Mouse (Mus musculus) heart, embryonic 10.5 days (tissue): ENCODE measurements around the gene Tmem204. TPM values are rescaled to one million over a fixed set of nuclear protein-coding genes. Genes with fewer than 3 reads are reported as not detected.

ENCODE experiments used
- DNase-seq: peaks from one replicate; pipeline ENCODE4 v3.0.0-alpha.2; 2017; ENCODE audit warnings: low spot score
- H3K27ac ChIP-seq: fragments of 300-500 bp; sonication (generic); 2 replicates; pipeline ENCODE4 v1.5.1; 2016; ENCODE audit warnings: mild to moderate bottlenecking
- H3K27me3 ChIP-seq: fragments of 300-500 bp; sonication (generic); 2 replicates; pipeline ENCODE4 v1.6.1; 2016; ENCODE audit warnings: mild to moderate bottlenecking; ENCODE audit not compliant: poor library complexity, insufficient read depth, severe bottlenecking
- H3K36me3 ChIP-seq: fragments of 300-500 bp; sonication (generic); 2 replicates; pipeline ENCODE4 v1.6.1; 2016; ENCODE audit warnings: mild to moderate bottlenecking, moderate library complexity
- H3K4me1 ChIP-seq: fragments of 300-500 bp; sonication (generic); 2 replicates; pipeline ENCODE4 v1.6.1; 2016; ENCODE audit warnings: mild to moderate bottlenecking
- H3K4me3 ChIP-seq: fragments of 300-500 bp; sonication (generic); 2 replicates; pipeline ENCODE4 v1.5.1; 2016; ENCODE audit warnings: mild to moderate bottlenecking, moderate library complexity
- H3K9me3 ChIP-seq: fragments of 300-500 bp; sonication (generic); 2 replicates; pipeline ENCODE4 v1.6.1; 2016; ENCODE audit warnings: mild to moderate bottlenecking, moderate library complexity
- WGBS: fragments of 180-500 bp; shearing (Covaris S2); methylation state at CpG from one replicate; pipeline ENCODE4 v1.1.7; 2016; 5-methylcytosine and 5-hydroxymethylcytosine counted together
- polyA plus RNA-seq: library from polyadenylated mRNA; unstranded; fragments of >200 nt; fragmentation: Nextera tagmentation; extraction: Ambion mirVana; gene quantifications from 2 replicates; pipeline ENCODE4 v1.2.1, GENCODE M21; 2016

Tmem204 gene
- polyA plus RNA-seq, 1 experiment from 2014 or later: 12.2 TPM

GRCm38 (mm10) chr17:25080960-25081381 is 2.4 kb downstream of the Tmem204 start:
- Histone ChIP-seq H3K36me3 (0 out of 2 replicates have a peak, but pooled peaks cover 9% of the 10 kb centered on the region), H3K27me3 (no peaks in the 10 kb centered on the region), H3K27ac (peak overlapping the region; percentile 85), H3K4me3 (peak overlapping the region; percentile 51), H3K4me1 (peaks cover 51% of the 10 kb centered on the region), H3K9me3 (no peaks in the 10 kb centered on the region)
- 63% methylated on average over 11 of the region's 11 CpGs for WGBS
- no peak for DNase-seq

- no peak for DNase-seq
- Histone ChIP-seq H3K36me3 (0 out of 2 replicates have a peak, but pooled peaks cover 9% of the 10 kb centered on the region), H3K4me1 (peaks cover 45% of the 10 kb centered on the region), H3K9me3 (no peaks in the 10 kb centered on the region), H3K27ac (peak overlapping the region; percentile 85), H3K27me3 (no peaks in the 10 kb centered on the region), H3K4me3 (peak overlapping the region; percentile 51)
- 85% methylated on average over 13 of the region's 13 CpGs for WGBS
Measured at GRCm38 (mm10) chr17:25080210-25080609, 3.2 kb downstream of the Tmem204 start.

DNA sequence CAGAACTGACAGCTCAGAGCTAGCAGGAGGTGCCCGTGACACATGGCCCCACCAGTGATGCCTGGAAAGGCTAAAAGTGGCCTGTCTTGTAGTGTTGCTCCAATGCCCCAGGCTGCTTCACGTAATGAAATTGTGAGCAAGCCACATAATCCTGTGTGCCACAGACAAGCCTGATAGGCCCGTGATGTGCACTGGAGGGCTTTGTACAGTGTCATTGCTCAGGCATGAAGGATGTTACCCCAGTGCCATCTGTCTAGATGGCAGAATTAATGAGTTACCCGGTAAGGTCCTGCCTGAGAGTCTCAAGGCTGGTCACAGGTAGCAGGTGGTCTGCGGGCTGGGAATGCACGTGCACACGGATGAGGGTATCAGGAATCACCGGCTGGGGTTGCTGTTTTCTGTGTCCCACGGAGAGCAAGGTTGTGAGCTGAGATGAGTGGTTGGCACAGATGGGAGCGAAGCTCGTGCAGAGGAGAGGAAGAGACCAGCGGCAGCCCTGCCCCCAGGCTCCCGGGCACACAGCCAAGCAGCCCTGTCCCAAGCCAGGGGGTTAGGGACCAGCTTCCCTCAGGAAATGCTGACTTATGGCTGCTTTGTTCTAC is 5.5 kb downstream of the Tmem204 start:
- WGBS: 75% methylated on average over 13 of the region's 13 CpGs
- Histone ChIP-seq H3K36me3 (0 out of 2 replicates have a peak, but pooled peaks cover 14% of the 10 kb centered on the region), H3K9me3 (no peaks in the 10 kb centered on the region), H3K27ac (peak overlapping the region; percentile 85), H3K4me3 (peak overlapping the region; percentile 51), H3K27me3 (no peaks in the 10 kb centered on the region), H3K4me1 (peaks cover 22% of the 10 kb centered on the region)
- DNase-seq: no peak

- WGBS: 90% methylated on average over 4 of the region's 4 CpGs
- H3K36me3 ChIP-seq: 0 out of 2 replicates have a peak, but pooled peaks cover 14% of the 10 kb centered on the region
- H3K27me3 ChIP-seq: no peaks in the 10 kb centered on the region
- H3K4me1 ChIP-seq: peaks cover 13% of the 10 kb centered on the region
- DNase-seq: no peak
- H3K9me3 ChIP-seq: no peaks in the 10 kb centered on the region
- H3K27ac ChIP-seq: peak overlapping the region; percentile 32; the same call in 1 of the 2 replicates
- no peak overlapping the region for H3K4me3 ChIP-seq
Measured at GRCm38 (mm10) chr17:25076906-25077305, 6.5 kb downstream of the Tmem204 start.

- no peaks in the 10 kb centered on the region for H3K27me3 ChIP-seq
- H3K36me3 ChIP-seq: peaks cover 32% of the 10 kb centered on the region
- H3K4me1 ChIP-seq: peaks cover 41% of the 10 kb centered on the region
Measured at GRCm38 (mm10) chr17:25068690-25069089, 14.7 kb downstream of the Tmem204 start.

GRCm38 (mm10) chr17:25067442-25067851 is 15.9 kb downstream of the Tmem204 start:
- Histone ChIP-seq H3K27me3 (no peaks in the 10 kb centered on the region), H3K27ac (peak overlapping the region; percentile 70), H3K4me1 (peaks cover 41% of the 10 kb centered on the region), H3K36me3 (peaks cover 30% of the 10 kb centered on the region), H3K9me3 (no peaks in the 10 kb centered on the region), H3K4me3 (no peak overlapping the region)
- WGBS: 43% methylated on average over 8 of the region's 8 CpGs
- DNase-seq: no peak

More at GRCm38 (mm10) chr17:25068690-25069089, 14.7 kb downstream of the Tmem204 start:
- no peak for DNase-seq
- Histone ChIP-seq H3K4me3 (no peak overlapping the region), H3K27ac (0 out of 2 replicates have a peak overlapping the region, but pooled peaks have one; percentile 18), H3K9me3 (no peaks in the 10 kb centered on the region)
- WGBS: 43% methylated on average over 2 of the region's 2 CpGs

DNA sequence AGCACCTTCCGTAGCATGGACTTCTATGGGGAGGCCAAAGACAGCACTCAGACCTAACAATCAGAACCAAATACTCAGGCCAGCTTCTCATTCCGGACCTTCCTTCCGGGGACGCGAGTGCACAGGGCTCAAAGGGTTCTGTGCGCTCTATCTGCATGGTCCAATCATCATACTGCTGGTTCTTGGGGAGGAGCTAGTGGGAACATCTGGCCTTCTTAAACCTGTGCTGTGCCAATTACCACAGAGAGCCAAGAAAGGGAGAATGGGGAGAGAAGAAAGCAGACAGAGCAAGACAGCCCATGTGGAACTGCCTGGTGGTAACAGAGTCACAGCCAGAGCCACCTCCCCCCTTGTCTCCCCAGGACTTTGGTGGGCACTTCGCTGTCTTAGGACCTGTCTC is 16.8 kb downstream of the Tmem204 start:
- WGBS: 86% methylated on average over 7 of the region's 7 CpGs
- Histone ChIP-seq H3K27ac (peak overlapping the region; percentile 70; the same call in 1 of the 2 replicates), H3K4me1 (peaks cover 41% of the 10 kb centered on the region)

GRCm38 (mm10) chr17:25065189-25065588 is 18.2 kb downstream of the Tmem204 start:
- no peaks in the 10 kb centered on the region for H3K9me3 ChIP-seq
- DNase-seq: no peak
- H3K36me3 ChIP-seq: peaks cover 37% of the 10 kb centered on the region
- no peak overlapping the region for H3K27ac ChIP-seq
- H3K4me3 ChIP-seq: no peak overlapping the region
- no peaks in the 10 kb centered on the region for H3K27me3 ChIP-seq
- 81% methylated on average over 3 of the region's 3 CpGs for WGBS
- peaks cover 41% of the 10 kb centered on the region for H3K4me1 ChIP-seq

More for the DNA sequence above, 16.8 kb downstream of the Tmem204 start:
- H3K27me3 ChIP-seq: no peaks in the 10 kb centered on the region
- DNase-seq: no peak
- no peaks in the 10 kb centered on the region for H3K9me3 ChIP-seq
- no peak overlapping the region for H3K4me3 ChIP-seq
- H3K36me3 ChIP-seq: peaks cover 38% of the 10 kb centered on the region

GRCm38 (mm10) chr17:25064351-25064750 is 19.0 kb downstream of the Tmem204 start:
- no peak for DNase-seq
- peaks cover 37% of the 10 kb centered on the region for H3K4me1 ChIP-seq
- peaks cover 33% of the 10 kb centered on the region for H3K36me3 ChIP-seq
- peak overlapping the region; percentile 22; the same call in 1 of the 2 replicates for H3K27ac ChIP-seq
- WGBS: 47% methylated on average over 9 of the region's 9 CpGs
- H3K27me3 ChIP-seq: no peaks in the 10 kb centered on the region
- no peaks in the 10 kb centered on the region for H3K9me3 ChIP-seq
- H3K4me3 ChIP-seq: 0 out of 2 replicates have a peak overlapping the region, but pooled peaks have one; percentile 5

DNA sequence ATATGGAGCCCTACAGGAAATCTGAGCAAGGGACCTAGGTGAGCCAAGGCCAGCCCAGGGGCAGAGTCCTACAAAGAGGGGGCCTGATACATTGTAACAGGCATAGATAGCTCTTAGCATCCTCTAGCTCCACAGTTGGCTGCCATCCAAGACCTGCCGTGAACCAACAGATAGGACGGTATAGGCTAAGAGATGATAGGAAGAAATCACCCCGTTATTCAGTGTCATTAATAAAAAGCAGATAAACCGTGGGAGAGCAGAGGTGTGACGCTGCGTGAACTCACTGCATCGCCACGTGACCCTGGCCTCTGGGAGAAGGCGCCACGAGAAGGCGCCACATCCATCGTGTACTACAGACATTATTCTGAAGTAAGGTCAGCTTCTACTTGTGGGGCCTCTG is 19.5 kb downstream of the Tmem204 start:
- Histone ChIP-seq H3K27ac (peak overlapping the region; percentile 22; the same call in 1 of the 2 replicates), H3K4me3 (no peak overlapping the region), H3K36me3 (peaks cover 38% of the 10 kb centered on the region), H3K9me3 (no peaks in the 10 kb centered on the region), H3K4me1 (peaks cover 33% of the 10 kb centered on the region), H3K27me3 (no peaks in the 10 kb centered on the region)
- DNase-seq: no peak
- WGBS: 71% methylated on average over 12 of the region's 12 CpGs

GRCm38 (mm10) chr17:25063261-25063660 is 20.1 kb downstream of the Tmem204 start:
- Histone ChIP-seq H3K9me3 (no peaks in the 10 kb centered on the region), H3K27ac (no peak overlapping the region), H3K27me3 (no peaks in the 10 kb centered on the region), H3K4me3 (no peak overlapping the region), H3K36me3 (peaks cover 40% of the 10 kb centered on the region), H3K4me1 (peaks cover 26% of the 10 kb centered on the region)
- DNase-seq: no peak
- 92% methylated on average over 4 of the region's 4 CpGs for WGBS

DNA sequence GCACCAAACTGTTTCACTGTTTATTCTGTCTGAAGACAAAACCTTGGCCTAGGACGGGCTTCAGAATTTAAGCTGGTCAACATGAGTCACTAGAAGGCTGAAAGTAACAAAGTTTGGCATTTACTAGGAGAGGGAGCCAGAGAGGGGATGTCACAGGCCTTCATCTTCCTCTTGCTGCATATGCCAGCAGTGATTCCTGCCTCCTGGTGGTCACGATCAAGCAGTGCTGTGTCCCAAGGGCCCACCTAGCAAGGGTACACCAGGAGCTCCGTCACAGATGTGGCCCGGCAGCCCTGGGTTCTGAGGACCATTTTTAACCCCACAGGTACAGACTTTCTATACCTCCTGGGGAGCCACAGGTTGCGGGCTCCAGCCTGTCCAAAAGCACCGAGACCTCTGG is 26.4 kb downstream of the Tmem204 start:
- no peaks in the 10 kb centered on the region for H3K4me1 ChIP-seq
- WGBS: 84% methylated on average over 6 of the region's 6 CpGs
- no peaks in the 10 kb centered on the region for H3K27me3 ChIP-seq
- H3K36me3 ChIP-seq: peaks cover 49% of the 10 kb centered on the region
- H3K27ac ChIP-seq: no peak overlapping the region
- DNase-seq: no peak
- no peak overlapping the region for H3K4me3 ChIP-seq
- H3K9me3 ChIP-seq: no peaks in the 10 kb centered on the region

- no peak for DNase-seq
- no peaks in the 10 kb centered on the region for H3K27me3 ChIP-seq
- H3K36me3 ChIP-seq: peaks cover 44% of the 10 kb centered on the region
- H3K9me3 ChIP-seq: no peaks in the 10 kb centered on the region
- H3K27ac ChIP-seq: no peak overlapping the region
- H3K4me1 ChIP-seq: no peaks in the 10 kb centered on the region
- no peak overlapping the region for H3K4me3 ChIP-seq
- 77% methylated on average over 9 of the region's 9 CpGs for WGBS
Measured at GRCm38 (mm10) chr17:25053274-25053673, 30.1 kb downstream of the Tmem204 start.
